Mouse (Mus musculus): Measurements from ENCODE around the gene Bach2.

GRCm38 (mm10) chr4:32520628-32521360 is 282.2 kb downstream of the Bach2 start:
- TF ChIP-seq CTCF (IDR thresholded peaks at IDR 0.05; ENCODE audit: control insufficient read depth, insufficient read depth, low read length): no peak
- no peak for TF ChIP-seq POLR2A (IDR thresholded peaks at IDR 0.05; ENCODE audit: borderline replicate concordance, control insufficient read depth, low read depth, low read length)
